Mouse (Mus musculus) embryo, embryonic 9.5 days (tissue): Measurements from ENCODE around the gene Olfr937.

Experiments
- DNase-seq: peaks from one replicate; pipeline ENCODE4 v3.0.0-alpha.2; 2017; ENCODE audit errors: extremely low spot score

Olfr937 gene

DNA sequence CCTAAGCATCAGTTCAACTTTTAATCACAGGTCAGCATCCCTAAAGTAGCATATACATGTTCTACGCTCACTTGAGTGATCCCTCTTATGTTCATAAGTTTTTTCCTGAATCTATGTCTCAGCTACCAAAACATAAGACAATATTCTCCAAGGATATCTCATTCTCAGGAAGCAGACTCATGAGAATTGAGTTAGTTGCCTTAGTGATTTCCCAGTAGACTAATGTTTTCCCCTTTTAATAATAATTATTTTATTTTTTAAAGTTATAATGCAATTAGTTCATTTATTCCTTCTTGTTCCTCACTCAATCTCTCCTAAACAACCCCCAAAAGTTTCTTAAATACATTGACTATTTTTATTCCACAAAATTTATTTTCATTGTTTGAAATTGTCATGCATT lies at the start of gene Olfr937:
Olfr937 (minus strand) TSS at position 101 of the 400 bp plus-strand sequence.
- no peak for DNase-seq

DNA sequence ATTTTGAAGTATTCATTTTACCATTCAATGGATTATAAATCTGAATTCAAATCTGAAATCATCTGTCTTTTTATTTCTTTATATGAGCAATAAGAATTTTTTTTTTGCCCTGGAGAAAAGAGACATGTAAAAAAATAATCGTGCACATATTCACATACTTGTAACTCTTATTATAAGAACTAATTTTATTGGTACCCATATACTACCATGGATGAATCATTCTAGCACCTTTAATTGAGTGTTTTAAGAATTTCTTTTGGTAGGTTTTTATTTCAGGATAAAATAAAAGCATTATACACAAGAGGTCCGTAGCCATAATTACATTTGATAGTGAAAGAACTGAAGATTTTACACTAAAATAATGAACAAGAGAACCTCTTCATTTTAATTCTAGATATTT lies 14.0 kb upstream of the Olfr937 start, which contains the start of gene Olfr938:
Olfr938 (minus strand) TSS at position 101 of the 400 bp plus-strand sequence.
- DNase-seq: no peak

DNA sequence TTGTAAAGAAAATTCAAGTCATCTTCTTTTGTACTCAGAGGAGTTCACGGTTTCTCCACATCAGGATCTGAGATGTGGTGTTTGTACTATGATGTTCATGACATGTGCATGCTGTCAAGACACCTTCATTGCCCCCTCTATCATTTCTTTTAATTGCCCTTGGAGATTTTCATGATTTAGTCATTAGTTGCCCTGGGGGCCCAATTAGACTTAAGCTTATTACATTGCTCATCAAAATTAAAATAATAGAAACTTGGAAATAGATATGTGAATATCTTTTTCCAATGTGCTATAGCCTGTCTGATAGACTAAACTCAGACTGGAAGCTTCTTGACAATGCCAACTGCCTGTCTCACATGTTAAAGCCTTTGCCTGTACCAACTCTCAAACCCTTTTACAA lies 41.5 kb downstream of the Olfr937 start, which contains the start of gene Olfr146:
Olfr146 (minus strand) TSS at position 101 of the 400 bp plus-strand sequence.
- no peak for DNase-seq
